Mouse (Mus musculus) midbrain, embryonic 12.5 days (tissue): ENCODE measurements around the gene Gm21731. TPM values are rescaled to one million over a fixed set of nuclear protein-coding genes. Genes with fewer than 3 reads are reported as not detected.
"Not testable (repeated sequence)": the region's sequence is repeated elsewhere in the genome, so short reads cannot be mapped to it uniquely, and the experiment has no call there.

Source experiments
- ATAC-seq: fragments of 200-750 bp; cut with Nextera tagmentation; 2 replicates; pipeline ENCODE4 v1.8.0; 2017; ENCODE audit warnings: low read depth, moderate TSS enrichment, moderate library complexity; ENCODE audit not compliant: low FRiP score
- H3K27ac ChIP-seq: fragments of 300-500 bp; sonication (generic); replicated peaks from 2 replicates; pipeline ENCODE4 v1.5.1; 2016; ENCODE audit warnings: mild to moderate bottlenecking
- H3K27me3 ChIP-seq: fragments of 300-500 bp; sonication (generic); 2 replicates; pipeline ENCODE4 v1.6.1; 2016; ENCODE audit warnings: mild to moderate bottlenecking
- H3K36me3 ChIP-seq: fragments of 300-500 bp; sonication (generic); 2 replicates; pipeline ENCODE4 v1.6.1; 2016
- H3K4me1 ChIP-seq: fragments of 300-500 bp; sonication (generic); 2 replicates; pipeline ENCODE4 v1.6.1; 2016
- H3K4me2 ChIP-seq: fragments of 300-500 bp; sonication (generic); replicated peaks from 2 replicates; pipeline ENCODE4 v1.6.1; 2016; ENCODE audit warnings: mild to moderate bottlenecking, moderate library complexity
- H3K4me3 ChIP-seq: fragments of 300-500 bp; sonication (generic); 2 replicates; pipeline ENCODE4 v1.5.1; 2016; ENCODE audit warnings: mild to moderate bottlenecking
- H3K9ac ChIP-seq: fragments of 300-500 bp; sonication (generic); replicated peaks from 2 replicates; pipeline ENCODE4 v1.6.1; 2016; ENCODE audit warnings: mild to moderate bottlenecking, moderate library complexity
- H3K9me3 ChIP-seq: fragments of 300-500 bp; sonication (generic); 2 replicates; pipeline ENCODE4 v1.6.1; 2016; ENCODE audit warnings: mild to moderate bottlenecking
- WGBS: fragments of 180-500 bp; shearing (Covaris S2); methylation state at CpG from one replicate; pipeline ENCODE4 v1.1.7; 2016; 5-methylcytosine and 5-hydroxymethylcytosine counted together
- polyA plus RNA-seq: library from polyadenylated mRNA; unstranded; fragments of >200 nt; fragmentation: Nextera tagmentation; extraction: Ambion mirVana; gene quantifications from 2 replicates; pipeline ENCODE4 v1.2.1, GENCODE M21; 2016

Gm21731 gene
- polyA plus RNA-seq: not detected in 2 replicates

GRCm38 (mm10) chr13:120238811-120239210 lies at the start of gene Gm21731:
Gene Gm21731, plus strand, starts transcription at chr13:120239111.
- H3K4me2 ChIP-seq, H3K36me3 ChIP-seq, H3K4me1 ChIP-seq, H3K27ac ChIP-seq, H3K4me3 ChIP-seq, H3K27me3 ChIP-seq, H3K9me3 ChIP-seq, ATAC-seq, H3K9ac ChIP-seq: not testable (repeated sequence)

DNA sequence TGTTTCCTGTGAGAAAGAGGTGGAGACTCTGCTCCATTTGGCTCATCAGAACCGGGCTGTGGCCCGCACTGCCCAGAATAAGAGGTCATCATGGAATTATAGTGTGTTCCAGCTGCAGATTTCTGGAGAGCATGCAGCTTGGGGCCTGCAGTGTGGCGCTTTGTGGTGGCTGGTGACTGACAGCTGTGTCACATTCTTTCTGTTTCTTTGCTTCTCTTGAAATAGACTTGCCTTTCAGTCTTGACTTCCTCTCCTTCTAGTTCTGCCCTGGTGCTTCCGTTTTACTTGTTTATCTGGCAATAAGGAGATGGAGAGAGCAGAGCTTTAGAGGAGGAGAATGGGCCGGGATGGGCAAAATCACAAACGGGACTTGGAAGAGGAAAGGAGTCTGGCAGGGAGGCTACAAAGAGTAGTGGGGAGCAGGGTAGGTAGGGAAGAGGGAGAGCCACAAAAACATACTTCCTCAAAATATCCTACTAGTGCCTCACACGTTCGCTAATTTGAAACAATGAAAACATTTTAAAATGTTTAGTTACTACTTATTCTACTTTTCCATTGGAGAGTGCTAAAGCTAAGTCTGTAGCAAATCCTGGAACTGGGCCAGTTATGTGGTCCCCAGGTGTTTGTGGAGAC lies 42.6 kb upstream of the Gm21731 start:
- not testable (repeated sequence) for H3K27me3 ChIP-seq, H3K4me3 ChIP-seq, H3K4me2 ChIP-seq, H3K36me3 ChIP-seq, H3K27ac ChIP-seq, ATAC-seq, H3K9me3 ChIP-seq, H3K9ac ChIP-seq, H3K4me1 ChIP-seq
- WGBS: 80% methylated on average over 7 of the region's 8 CpGs

GRCm38 (mm10) chr13:120215847-120216246 lies 23.1 kb upstream of the Gm21731 start, which contains the start of gene Gm21762:
Gene Gm21762, minus strand, starts transcription at chr13:120215947.
- not testable (repeated sequence) for H3K4me1 ChIP-seq, H3K4me2 ChIP-seq, H3K36me3 ChIP-seq, H3K27me3 ChIP-seq, ATAC-seq, H3K9me3 ChIP-seq, H3K4me3 ChIP-seq, H3K27ac ChIP-seq, H3K9ac ChIP-seq
- WGBS: no CpG with 5 or more reads among the region's 2 CpGs

- WGBS: 89% methylated on average over 5 of the region's 5 CpGs
- not testable (repeated sequence) for H3K36me3 ChIP-seq, H3K4me3 ChIP-seq, H3K4me2 ChIP-seq, H3K27me3 ChIP-seq, H3K9ac ChIP-seq, ATAC-seq, H3K9me3 ChIP-seq, H3K4me1 ChIP-seq, H3K27ac ChIP-seq
Measured at GRCm38 (mm10) chr13:120220922-120221321, 18.0 kb upstream of the Gm21731 start.

- H3K27ac ChIP-seq, H3K4me1 ChIP-seq, H3K36me3 ChIP-seq, H3K9ac ChIP-seq, ATAC-seq, H3K9me3 ChIP-seq, H3K4me3 ChIP-seq, H3K4me2 ChIP-seq, H3K27me3 ChIP-seq: not testable (repeated sequence)
- WGBS: 90% methylated on average over 16 of the region's 25 CpGs
Measured at GRCm38 (mm10) chr13:120223012-120223659, 15.8 kb upstream of the Gm21731 start.

GRCm38 (mm10) chr13:120231798-120232197 lies 7.1 kb upstream of the Gm21731 start:
- H3K9ac ChIP-seq, H3K4me3 ChIP-seq, H3K27me3 ChIP-seq, H3K4me1 ChIP-seq, H3K27ac ChIP-seq, H3K9me3 ChIP-seq, H3K36me3 ChIP-seq, H3K4me2 ChIP-seq: not testable (repeated sequence)
- WGBS: 92% methylated on average over 17 of the region's 17 CpGs
- peak; percentile 54; the same call in 1 of the 2 replicates for ATAC-seq

DNA sequence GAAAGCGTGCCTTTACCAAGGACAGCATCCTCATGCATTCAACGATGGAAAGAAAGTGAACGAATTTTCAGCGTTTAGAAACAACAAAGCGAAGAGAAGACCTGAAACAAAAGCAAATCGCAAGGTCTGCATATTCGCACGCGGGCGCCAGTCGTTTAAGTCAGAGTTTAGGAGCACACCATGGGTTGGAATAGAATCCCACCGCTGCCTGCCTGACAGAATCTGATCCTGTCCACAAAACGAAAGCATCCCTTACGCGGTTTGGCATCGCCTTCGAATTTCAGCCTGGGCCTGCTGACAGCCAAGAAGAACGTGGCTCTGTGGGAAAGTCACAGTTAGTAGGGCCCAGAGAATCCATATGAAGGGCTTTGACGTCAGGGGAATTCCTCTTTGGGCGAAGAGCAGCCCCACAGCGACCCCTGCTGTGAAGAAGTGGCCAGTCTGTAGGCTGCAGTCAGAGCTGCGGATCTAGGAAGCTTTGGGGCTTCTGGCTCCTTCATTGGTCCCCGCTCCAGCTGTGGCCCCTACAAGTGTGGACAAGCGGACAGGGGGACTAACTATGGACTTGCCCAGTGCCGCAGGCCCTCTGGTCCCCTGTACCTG lies 6.4 kb upstream of the Gm21731 start:
- H3K4me2 ChIP-seq, H3K4me1 ChIP-seq, H3K27me3 ChIP-seq, H3K36me3 ChIP-seq, ATAC-seq, H3K9ac ChIP-seq, H3K4me3 ChIP-seq, H3K9me3 ChIP-seq, H3K27ac ChIP-seq: not testable (repeated sequence)
- 78% methylated on average over 13 of the region's 25 CpGs for WGBS

DNA sequence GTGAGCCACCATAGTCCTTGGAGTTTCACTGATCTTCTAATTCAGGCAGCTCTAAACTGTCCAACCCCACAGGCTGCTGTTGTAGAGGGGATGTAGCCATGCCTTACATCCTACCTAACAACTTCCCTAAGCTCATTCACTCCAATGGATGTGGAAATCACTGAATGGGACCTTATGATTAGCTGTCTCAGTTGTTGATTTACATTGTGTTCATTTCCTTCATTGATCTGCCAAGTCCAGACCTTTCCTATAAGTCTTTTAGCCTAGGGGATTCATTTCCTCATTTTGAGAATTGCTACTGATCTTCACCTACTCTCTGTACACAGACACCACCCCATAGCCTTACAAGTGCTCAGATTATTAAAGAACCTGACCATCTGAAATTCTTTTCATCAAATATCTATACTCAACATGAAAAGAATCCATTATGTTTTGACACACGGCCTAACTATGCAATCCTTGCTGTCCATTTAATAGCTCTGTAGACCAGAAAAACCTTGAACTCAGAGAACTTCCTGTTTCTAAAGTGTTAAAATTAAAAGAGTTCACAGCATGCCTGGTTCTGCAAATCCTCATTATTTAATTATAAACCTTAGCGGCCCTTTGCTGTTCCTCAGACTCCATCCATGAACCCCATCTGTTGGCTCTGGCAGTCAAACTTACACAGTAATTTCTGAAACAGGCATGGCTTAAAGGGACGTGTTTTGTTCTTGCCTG lies 12.5 kb downstream of the Gm21731 start:
- not testable (repeated sequence) for H3K4me1 ChIP-seq, H3K27ac ChIP-seq, H3K9ac ChIP-seq, H3K4me2 ChIP-seq, H3K9me3 ChIP-seq, H3K27me3 ChIP-seq, H3K36me3 ChIP-seq, ATAC-seq, H3K4me3 ChIP-seq
- 96% methylated on average over 2 of the region's 3 CpGs for WGBS

DNA sequence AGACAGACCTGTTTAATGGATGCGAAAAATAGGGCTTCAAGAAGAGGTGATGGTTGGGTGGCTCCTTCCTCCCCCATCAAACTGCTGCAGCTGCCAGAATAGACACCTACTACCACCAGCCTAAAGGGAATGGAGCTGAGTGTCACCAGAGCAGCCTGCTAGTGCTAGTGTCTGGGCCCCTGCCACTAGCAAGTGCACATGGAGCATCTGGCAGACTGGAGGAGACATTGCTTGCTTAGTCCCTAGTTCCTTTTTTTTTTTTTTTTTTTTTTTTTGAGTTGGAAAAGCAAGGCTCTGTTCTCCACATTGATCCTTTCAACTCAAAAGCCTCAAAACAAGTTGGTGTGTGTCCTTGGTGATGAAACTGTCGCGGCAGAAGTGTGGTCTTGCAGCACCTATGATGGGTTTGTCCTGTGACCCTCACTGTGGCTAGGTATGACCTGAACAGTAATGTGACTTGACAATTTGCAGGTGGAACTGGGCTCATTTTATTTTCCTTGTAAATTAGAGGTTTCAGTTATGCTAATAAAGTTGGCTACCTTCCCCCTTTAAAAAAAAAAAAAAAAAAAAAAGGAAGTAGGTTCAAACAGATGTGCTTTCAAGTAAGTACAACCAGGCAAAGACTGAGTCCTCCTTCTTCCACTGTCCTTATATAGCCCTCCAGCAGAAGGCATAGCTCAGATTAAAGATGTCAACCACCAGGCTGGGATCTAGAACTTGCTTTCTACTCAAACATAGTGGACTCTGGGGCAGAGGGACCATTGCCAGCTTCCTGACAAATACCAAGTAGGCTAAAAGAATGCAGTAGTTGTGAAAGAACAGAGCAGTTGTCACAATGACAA lies 20.1 kb downstream of the Gm21731 start:
- not testable (repeated sequence) for ATAC-seq, H3K9me3 ChIP-seq, H3K4me1 ChIP-seq, H3K27me3 ChIP-seq, H3K4me3 ChIP-seq, H3K27ac ChIP-seq, H3K4me2 ChIP-seq, H3K9ac ChIP-seq, H3K36me3 ChIP-seq
- WGBS: 88% methylated on average over 3 of the region's 3 CpGs

- H3K36me3 ChIP-seq, H3K9me3 ChIP-seq, H3K4me1 ChIP-seq, H3K27ac ChIP-seq, H3K4me3 ChIP-seq, H3K27me3 ChIP-seq, H3K9ac ChIP-seq, H3K4me2 ChIP-seq, ATAC-seq: not testable (repeated sequence)
- 64% methylated on average over 3 of the region's 3 CpGs for WGBS
Measured at GRCm38 (mm10) chr13:120259718-120260117, 20.8 kb downstream of the Gm21731 start.

GRCm38 (mm10) chr13:120262870-120263269 lies 24.0 kb downstream of the Gm21731 start, which contains the start of gene AF067061:
Gene AF067061, plus strand, starts transcription at chr13:120263114.
- H3K4me2 ChIP-seq, H3K36me3 ChIP-seq, H3K9ac ChIP-seq, H3K27ac ChIP-seq, H3K9me3 ChIP-seq, ATAC-seq, H3K4me3 ChIP-seq, H3K4me1 ChIP-seq, H3K27me3 ChIP-seq: not testable (repeated sequence)
- WGBS: 84% methylated on average over 2 of the region's 2 CpGs
